Mouse (Mus musculus) adrenal gland, postnatal 0 days (tissue): ENCODE measurements around the gene Zfand4. TPM values are rescaled to one million over a fixed set of nuclear protein-coding genes. Genes with fewer than 3 reads are reported as not detected.

Source experiments
- polyA plus RNA-seq: library from polyadenylated mRNA; unstranded; fragments of >200 nt; fragmentation: Nextera tagmentation; extraction: Ambion mirVana; gene quantifications from 2 replicates; pipeline ENCODE4 v1.2.1, GENCODE M21; 2015

Gene Zfand4
- 2.7 and 4.1 TPM in 2 replicates for polyA plus RNA-seq

DNA sequence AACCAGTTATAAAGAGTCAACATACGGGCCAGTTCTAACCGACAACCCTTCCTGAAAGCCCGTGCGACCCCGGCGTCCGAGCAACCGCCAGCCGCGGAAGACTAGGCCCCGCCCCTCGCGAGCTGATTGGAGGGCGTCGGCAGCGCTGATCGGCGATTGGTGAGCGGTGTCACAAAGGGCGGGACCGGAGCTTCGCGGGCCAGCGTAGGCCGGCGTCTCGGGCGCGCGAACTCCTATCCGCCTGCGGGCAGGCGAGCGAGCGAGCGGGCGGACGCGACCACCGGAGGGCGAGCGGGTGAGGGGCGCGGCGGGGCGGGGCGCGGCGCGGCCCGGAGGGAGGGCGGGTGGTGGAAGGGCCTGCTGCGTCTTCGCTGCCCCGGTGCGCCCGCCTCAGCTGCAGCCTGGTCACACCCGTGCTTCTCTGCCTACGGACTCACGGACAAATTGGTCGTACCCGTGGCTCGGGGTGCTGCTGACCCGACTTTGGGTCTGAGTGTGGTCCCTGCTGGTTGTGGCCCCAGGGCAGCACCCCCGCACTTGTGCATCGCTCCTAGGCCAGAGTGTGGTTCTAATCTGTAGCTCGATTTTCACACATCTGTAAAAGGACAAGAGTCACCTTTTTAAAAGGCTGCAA is at the start of gene Zfand4:
Gene Zfand4 (plus strand): TSS at position 205 of the 634 bp plus-strand sequence.

DNA sequence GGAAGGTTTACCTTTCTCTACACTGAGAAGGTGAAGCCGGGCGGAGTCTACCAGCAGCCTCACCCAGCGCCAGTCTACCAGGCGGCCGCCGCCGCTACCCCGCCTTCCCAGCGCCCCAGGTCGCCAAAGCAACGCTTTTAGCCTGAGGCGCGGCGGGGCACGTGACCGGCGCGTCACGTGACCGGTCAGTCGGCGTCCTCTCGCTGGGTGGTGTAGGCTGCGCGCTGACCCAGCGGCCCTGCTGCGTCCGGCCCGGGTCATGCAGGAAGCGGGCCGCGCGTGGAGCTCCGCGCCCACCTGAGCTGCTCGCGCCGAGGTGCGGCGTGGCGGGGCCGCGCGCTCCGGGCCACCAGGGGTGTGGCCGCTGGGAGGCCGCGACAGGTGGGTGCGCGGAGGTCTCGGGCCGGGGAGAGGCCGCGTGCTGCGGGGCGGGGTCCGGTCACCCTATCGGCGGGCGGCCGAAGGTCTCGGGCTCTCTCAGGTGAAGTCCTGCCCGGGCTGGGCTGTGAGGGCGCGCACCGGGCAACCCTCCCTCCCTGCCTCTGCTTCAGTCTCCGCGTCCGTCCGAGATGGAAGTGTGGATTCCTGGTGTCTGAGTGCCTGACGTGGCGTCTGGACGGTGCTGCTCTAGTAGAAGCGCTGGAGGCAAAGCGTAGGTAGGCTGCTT is 73.9 kb downstream of the Zfand4 start, which contains the start of gene March8:
Gene March8 (plus strand): TSS at position 190 of the 667 bp plus-strand sequence.

Other genes with a start within 250 kb of the Zfand4 start
- 7.9 and 8.8 TPM in 2 replicates for gene Tmcc1, start 70.7 kb upstream of the Zfand4 start, polyA plus RNA-seq
- 31.3 and 35.8 TPM in 2 replicates for gene Washc2, start 56.2 kb upstream of the Zfand4 start, polyA plus RNA-seq
- 30.4 and 38.6 TPM in 2 replicates for gene March8, start 73.8 kb downstream of the Zfand4 start, polyA plus RNA-seq
- gene Alox5, start 197.0 kb downstream of the Zfand4 start, polyA plus RNA-seq: 1.9 and 3.4 TPM in 2 replicates
- gene Olfr211, start 224.9 kb downstream of the Zfand4 start, polyA plus RNA-seq: not detected in 2 replicates
- not detected in 2 replicates for gene Olfr212, start 242.3 kb downstream of the Zfand4 start, polyA plus RNA-seq